Mouse (Mus musculus): ENCODE results near the gene Stx11.

The Stx11 gene

GRCm38 (mm10) chr10:12915826-12916225, 48.3 kb downstream of the Stx11 start:
- DNase-seq (ENCODE audit: low spot score in 2 of 2), result no peak

GRCm38 (mm10) chr10:12914203-12914602, 49.9 kb downstream of the Stx11 start:
- no peak for DNase-seq (ENCODE audit: low spot score in 2 of 2)

GRCm38 (mm10) chr10:12911981-12912530, 52.0 kb downstream of the Stx11 start:
- no peak for DNase-seq (ENCODE audit: low spot score in 2 of 2)

GRCm38 (mm10) chr10:12911451-12911850, 52.6 kb downstream of the Stx11 start:
- DNase-seq (ENCODE audit: low spot score in 2 of 2), result no peak

- no peak for DNase-seq (ENCODE audit: low spot score in 2 of 2)
Observed at GRCm38 (mm10) chr10:12909891-12910290, 54.2 kb downstream of the Stx11 start.

- DNase-seq (ENCODE audit: low spot score in 2 of 2), result no peak
Observed at GRCm38 (mm10) chr10:12909179-12909578, 54.9 kb downstream of the Stx11 start.

- DNase-seq (ENCODE audit: low spot score in 2 of 2), result no peak
Observed at GRCm38 (mm10) chr10:12904140-12904528, 60.0 kb downstream of the Stx11 start.

GRCm38 (mm10) chr10:12903440-12904139, 60.5 kb downstream of the Stx11 start:
- DNase-seq (ENCODE audit: low spot score in 2 of 2), result peak in 1 of 2 experiments; percentile 34

- DNase-seq (ENCODE audit: low spot score in 2 of 2), result no peak
Observed at GRCm38 (mm10) chr10:12899901-12900300, 64.2 kb downstream of the Stx11 start.

GRCm38 (mm10) chr10:12893339-12893738, 70.8 kb downstream of the Stx11 start:
- DNase-seq (ENCODE audit: low spot score in 2 of 2), result no peak

- peak; percentile 31 to 41 for DNase-seq (ENCODE audit: low spot score in 2 of 2)
Observed at GRCm38 (mm10) chr10:12888373-12888772, 75.7 kb downstream of the Stx11 start.
